Comparison of ENCODE assay signal across 17 mouse cellular contexts in genomic region chr10:91130792-91131191, GRCm38 (mm10).
"Had no signal": no experiment of that assay in that cellular context is flagged by ENCODE, and none has a peak within 500 bp of the region (broad histone marks: within the 10 kb centered on the region; RNA-seq: fewer than 3 reads in every experiment).

No protein-coding gene starts in this region.

- H3K4me3 ChIP-seq: neural tube, embryonic 12.5 days; neural tube, embryonic 13.5 days; neural tube, embryonic 15.5 days; stomach, embryonic 15.5 days had no signal

- DNase-seq: retina, postnatal 1 day; right cerebral cortex, adult 18-20 months; right cerebral cortex, postnatal 14 days; right cerebral cortex, postnatal 25 days; right cerebral cortex, postnatal 4 days; spleen, adult 18-20 months; thymus, adult 18-20 months; thymus, adult 2 months; thymus, postnatal 14 days; thymus, postnatal 25 days; thymus, postnatal 36 days; thymus, postnatal 4 days had no signal

- H3K36me3 ChIP-seq: neural tube, embryonic 12.5 days; neural tube, embryonic 13.5 days; neural tube, embryonic 15.5 days; stomach, embryonic 15.5 days had no signal

- H3K27me3 ChIP-seq: neural tube, embryonic 12.5 days; neural tube, embryonic 13.5 days; neural tube, embryonic 15.5 days; stomach, embryonic 15.5 days had no signal

- H3K27ac ChIP-seq: neural tube, embryonic 12.5 days; neural tube, embryonic 13.5 days; neural tube, embryonic 15.5 days; stomach, embryonic 15.5 days; stomach, postnatal 0 days had no signal

- H3K4me1 ChIP-seq: neural tube, embryonic 12.5 days; neural tube, embryonic 13.5 days; neural tube, embryonic 15.5 days; stomach, embryonic 15.5 days had no signal
